Mouse (Mus musculus): ENCODE results near the gene Olfr1048.
"Not testable (repeated sequence)": the region's sequence is repeated elsewhere in the genome, so short reads cannot be mapped to it uniquely, and the experiment has no call there.

Gene Olfr1048

GRCm38 (mm10) chr2:86240189-86240588 lies at the start of gene Olfr1048:
Gene Olfr1048 (minus strand): TSS chr2:86240289.
- no peak for DNase-seq (ENCODE audit: low read depth)

GRCm38 (mm10) chr2:86278988-86279387 lies 38.9 kb upstream of the Olfr1048 start, which contains the start of gene Olfr1051:
Gene Olfr1051 (minus strand): TSS chr2:86279088.
- not testable (repeated sequence) for DNase-seq (ENCODE audit: low read depth)

DNA sequence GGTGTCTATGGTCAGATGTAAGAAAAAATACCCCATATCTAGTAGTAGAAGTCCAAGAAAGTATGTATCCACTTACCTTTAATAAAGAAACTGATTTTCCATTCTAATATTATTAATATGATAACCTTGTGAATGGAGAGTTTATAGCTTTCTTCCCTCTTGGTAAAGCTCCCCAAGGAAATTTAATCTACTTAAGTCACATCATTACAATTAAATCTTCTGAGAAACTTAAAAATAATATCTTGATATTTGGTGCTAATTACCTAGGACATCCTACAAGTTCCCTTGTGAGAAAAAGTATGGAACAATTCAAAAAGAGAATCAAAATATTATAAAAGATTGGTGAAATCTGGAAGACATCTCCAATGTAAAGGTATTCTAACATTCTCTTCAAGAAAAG lies 18.1 kb upstream of the Olfr1048 start, which contains the start of gene Olfr1049:
TSS of gene Olfr1049 (minus strand) at position 101 of the 400 bp plus-strand sequence.
- not testable (repeated sequence) for DNase-seq (ENCODE audit: low read depth)

DNA sequence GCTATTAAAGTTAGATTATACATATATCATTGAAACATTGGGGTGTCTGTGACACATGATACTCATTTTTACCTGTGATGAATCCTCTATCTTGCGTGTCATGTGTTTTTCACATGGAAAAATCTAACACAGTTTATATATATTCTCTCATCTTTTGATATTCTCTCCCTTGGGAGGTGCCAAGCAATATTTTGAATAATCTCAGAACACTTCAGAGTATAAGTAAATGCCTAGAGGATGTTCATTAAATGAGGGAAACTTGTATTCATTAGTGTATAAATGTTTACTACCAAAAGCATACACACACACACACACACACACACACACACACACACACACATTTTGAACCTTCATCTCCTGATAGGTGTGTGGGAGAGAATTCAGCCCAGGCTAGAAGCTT lies 8.8 kb downstream of the Olfr1048 start, which contains the start of gene Olfr1047:
TSS of gene Olfr1047 (minus strand) at position 101 of the 400 bp plus-strand sequence.
- DNase-seq (ENCODE audit: low read depth): no peak

DNA sequence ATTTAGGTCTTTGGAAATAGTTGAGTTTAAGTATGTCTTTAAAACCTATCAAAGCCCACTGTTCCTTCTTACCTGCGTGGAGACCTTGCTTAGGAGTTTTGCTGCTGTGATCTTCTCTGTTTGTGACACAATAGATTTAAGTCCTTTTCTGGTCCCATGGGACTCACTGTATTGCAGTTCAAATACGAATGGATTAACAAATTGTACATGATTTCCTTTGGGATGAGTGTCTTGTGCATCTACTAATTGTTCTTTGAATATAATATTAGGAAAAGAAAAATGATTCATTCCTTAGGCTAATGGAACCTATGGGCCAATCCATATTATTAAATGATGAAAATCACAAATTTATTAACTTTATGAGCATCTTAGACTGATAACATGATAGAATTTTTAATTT lies 20.9 kb downstream of the Olfr1048 start, which contains the start of gene Olfr1046:
TSS of gene Olfr1046 (minus strand) at position 101 of the 400 bp plus-strand sequence.
- DNase-seq (ENCODE audit: low read depth): no peak

GRCm38 (mm10) chr2:86202909-86203308 lies 37.2 kb downstream of the Olfr1048 start, which contains the start of gene Olfr1045:
Gene Olfr1045 (minus strand): TSS chr2:86203009.
- no peak for DNase-seq (ENCODE audit: low read depth)

GRCm38 (mm10) chr2:86195863-86196262 lies 44.2 kb downstream of the Olfr1048 start:
- no peak for DNase-seq (ENCODE audit: low read depth)

DNA sequence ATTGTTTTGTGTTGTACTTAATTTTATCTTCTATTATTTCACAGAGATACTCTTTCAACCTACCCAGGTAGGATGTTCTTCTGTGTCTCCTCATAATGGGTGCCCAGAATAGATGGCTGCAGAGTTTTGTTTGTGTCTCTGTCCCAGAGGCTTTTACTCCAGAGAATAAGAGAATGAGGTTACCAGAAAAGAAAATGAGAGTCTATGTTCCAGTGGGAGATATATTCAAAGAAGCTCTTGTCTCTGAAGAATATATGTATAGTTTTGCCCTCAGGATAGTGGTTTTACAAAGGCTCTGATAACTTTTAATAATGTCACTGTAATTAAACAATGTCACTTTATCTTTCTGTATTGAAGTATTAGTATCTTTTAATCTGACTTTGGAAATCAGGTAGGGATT lies 54.5 kb downstream of the Olfr1048 start, which contains the start of gene Olfr52:
TSS of gene Olfr52 (minus strand) at position 101 of the 400 bp plus-strand sequence.
- no peak for DNase-seq (ENCODE audit: low read depth)
